9 mouse cellular contexts compared by ENCODE assay signal in genomic region chr8:84454532-84454931, GRCm38 (mm10).
DNase-seq lines count a peak whose midpoint lies in the region; ATAC-seq and TF ChIP-seq lines count a peak whose summit lies in the region.
"Had no signal": no experiment of that assay in that cellular context is flagged by ENCODE, and none has a peak within 500 bp of the region (broad histone marks: within the 10 kb centered on the region; RNA-seq: fewer than 3 reads in every experiment).

No protein-coding gene starts in this region.

- H3K36me3 ChIP-seq in hindbrain, embryonic 11.5 days (ENCODE audit: control insufficient read depth, insufficient read depth, low read length) = no peaks in the 10 kb centered on the region
- 0 out of 2 replicates have a peak, but pooled peaks cover 2% of the 10 kb centered on the region for H3K36me3 ChIP-seq in hindbrain, embryonic 12.5 days
- no peaks in the 10 kb centered on the region for H3K36me3 ChIP-seq in G1E (replicated peaks)
- H3K36me3 ChIP-seq in hindbrain, embryonic 14.5 days (replicated peaks; ENCODE audit: control insufficient read depth, insufficient read depth) = 0 out of 2 replicates have a peak, but pooled peaks cover 5% of the 10 kb centered on the region
- H3K36me3 ChIP-seq: lung, embryonic 15.5 days had no signal

- peak; percentile 74 for DNase-seq in hindbrain, embryonic 11.5 days (ENCODE audit: low spot score)
- peak; percentile 65 for DNase-seq in G1E (ENCODE audit: low spot score)
- DNase-seq in hindbrain, embryonic 14.5 days (ENCODE audit: low spot score) = peak; percentile 52
- peak; percentile 74 for DNase-seq in lung, postnatal 10 days
- DNase-seq in thymus, postnatal 25 days = peak; percentile 30
- no peak for DNase-seq in layer of hippocampus, adult 2 months (ENCODE audit: low spot score in 2 of 2)

- H3K9ac ChIP-seq in hindbrain, embryonic 11.5 days (ENCODE audit: low read depth, low read length) = no peak overlapping the region
- no peak overlapping the region for H3K9ac ChIP-seq in hindbrain, embryonic 12.5 days
- no peak overlapping the region for H3K9ac ChIP-seq in hindbrain, embryonic 14.5 days
- H3K9ac ChIP-seq: lung, embryonic 15.5 days had no signal

- H3K9me3 ChIP-seq in hindbrain, embryonic 11.5 days (ENCODE audit: control insufficient read depth, low read length) = no peaks in the 10 kb centered on the region
- no peaks in the 10 kb centered on the region for H3K9me3 ChIP-seq in hindbrain, embryonic 12.5 days (replicated peaks)
- H3K9me3 ChIP-seq in G1E (replicated peaks) = no peaks in the 10 kb centered on the region
- H3K9me3 ChIP-seq in hindbrain, embryonic 14.5 days (ENCODE audit: control insufficient read depth, low read length) = no peaks in the 10 kb centered on the region
- H3K9me3 ChIP-seq: lung, embryonic 15.5 days had no signal

- H3K27ac ChIP-seq in hindbrain, embryonic 11.5 days (ENCODE audit: low read depth, low read length) = no peak overlapping the region
- no peak overlapping the region for H3K27ac ChIP-seq in hindbrain, embryonic 12.5 days
- H3K27ac ChIP-seq in hindbrain, embryonic 14.5 days = no peak overlapping the region
- H3K27ac ChIP-seq in layer of hippocampus, adult 2 months = no peak overlapping the region
- H3K27ac ChIP-seq: lung, embryonic 15.5 days had no signal

- no peak for ATAC-seq in hindbrain, embryonic 11.5 days (ENCODE audit: low FRiP score)
- no peak for ATAC-seq in hindbrain, embryonic 12.5 days (ENCODE audit: low FRiP score)
- no peak for ATAC-seq in G1E (ENCODE audit: extremely low read depth, insufficient number of reproducible peaks, low FRiP score, poor library complexity, severe bottlenecking)
- peak; percentile 77; the same call in 1 of the 2 replicates for ATAC-seq in common myeloid progenitor, adult 5-6 weeks (replicated peaks; ENCODE audit: low read depth, poor library complexity, severe bottlenecking)
- ATAC-seq in hindbrain, embryonic 14.5 days (ENCODE audit: low FRiP score) = no peak

- no peaks in the 10 kb centered on the region for H3K27me3 ChIP-seq in hindbrain, embryonic 11.5 days (ENCODE audit: control insufficient read depth, insufficient read depth, low read length)
- H3K27me3 ChIP-seq in hindbrain, embryonic 12.5 days = no peaks in the 10 kb centered on the region
- H3K27me3 ChIP-seq in G1E (ENCODE audit: insufficient read depth, low read length) = no peaks in the 10 kb centered on the region; the same call in 1 of the 2 replicates
- H3K27me3 ChIP-seq in hindbrain, embryonic 14.5 days (ENCODE audit: control insufficient read depth, insufficient read depth, low read length) = no peaks in the 10 kb centered on the region
- H3K27me3 ChIP-seq: lung, embryonic 15.5 days had no signal

- WGBS in hindbrain, embryonic 11.5 days = 41% methylated on average over 6 of the region's 6 CpGs
- WGBS in hindbrain, embryonic 12.5 days = 42% methylated on average over 6 of the region's 6 CpGs
- WGBS in hindbrain, embryonic 14.5 days = 47% methylated on average over 6 of the region's 6 CpGs

- no peak overlapping the region for H3K4me3 ChIP-seq in hindbrain, embryonic 11.5 days (ENCODE audit: low read depth, low read length)
- H3K4me3 ChIP-seq in hindbrain, embryonic 12.5 days = no peak overlapping the region
- no peak overlapping the region for H3K4me3 ChIP-seq in G1E (ENCODE audit: low read depth, low read length)
- H3K4me3 ChIP-seq in hindbrain, embryonic 14.5 days (replicated peaks; ENCODE audit: low read length) = no peak overlapping the region
- no peak overlapping the region for H3K4me3 ChIP-seq in layer of hippocampus, adult 2 months
- H3K4me3 ChIP-seq: lung, embryonic 15.5 days had no signal

- no peak overlapping the region for H3K4me2 ChIP-seq in hindbrain, embryonic 11.5 days (replicated peaks; ENCODE audit: low read depth, low read length)
- H3K4me2 ChIP-seq in hindbrain, embryonic 12.5 days (replicated peaks) = no peak overlapping the region
- H3K4me2 ChIP-seq in hindbrain, embryonic 14.5 days (replicated peaks) = no peak overlapping the region
- H3K4me2 ChIP-seq: lung, embryonic 15.5 days had no signal

- TF ChIP-seq CTCF in G1E (IDR thresholded peaks at IDR 0.05; ENCODE audit: low read depth, low read length) = no peak
- TF ChIP-seq CTCF in layer of hippocampus, adult 2 months (conservative IDR thresholded peaks at IDR 0.05) = no peak

- no peaks in the 10 kb centered on the region for H3K4me1 ChIP-seq in hindbrain, embryonic 11.5 days (replicated peaks; ENCODE audit: control insufficient read depth, insufficient read depth, low read length)
- peaks cover 11% of the 10 kb centered on the region; the same call in 1 of the 2 replicates for H3K4me1 ChIP-seq in hindbrain, embryonic 12.5 days
- H3K4me1 ChIP-seq in G1E (ENCODE audit: insufficient read depth, low read depth, low read length) = no peaks in the 10 kb centered on the region
- H3K4me1 ChIP-seq in hindbrain, embryonic 14.5 days (replicated peaks; ENCODE audit: control insufficient read depth, insufficient read depth, low read length) = peaks cover 8% of the 10 kb centered on the region
- H3K4me1 ChIP-seq: lung, embryonic 15.5 days had no signal

Comparison
In these comparisons a context has a peak if more than half of its experiments do, and no peak if none do; other contexts are left out.
1. DNase-seq: peak in hindbrain, embryonic 11.5 days (single experiment), G1E (single experiment), hindbrain, embryonic 14.5 days (single experiment), lung, postnatal 10 days (single experiment) and thymus, postnatal 25 days (single experiment); none in layer of hippocampus, adult 2 months (0 of 2).